Mouse (Mus musculus) yolk sac, embryonic 10.5 days (tissue): ENCODE results near the gene Tyw1.

Experiments used
- DNase-seq: peaks from one replicate; pipeline ENCODE4 v3.0.0-alpha.2; 2017; ENCODE audit warnings: low spot score

Tyw1 gene

DNA sequence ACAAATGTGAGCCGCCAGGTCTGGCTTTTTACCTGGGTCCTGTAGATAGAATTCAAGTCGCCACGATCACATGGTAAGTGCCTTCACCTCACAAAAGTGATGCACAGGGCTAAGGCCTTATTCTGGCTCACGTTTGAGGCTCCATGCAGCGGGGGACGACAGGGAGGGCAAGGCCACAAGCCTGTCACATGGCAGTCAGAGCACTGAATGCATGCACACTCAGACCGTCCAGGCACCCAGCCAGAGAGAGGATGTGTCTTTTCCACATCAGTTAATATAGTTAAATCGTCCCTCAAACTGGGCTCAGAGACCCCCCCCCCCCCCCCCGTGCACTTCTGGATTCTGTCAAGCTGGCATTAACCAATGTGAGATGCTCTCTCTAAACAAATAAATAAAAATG, 60.9 kb downstream of the Tyw1 start:
- DNase-seq = no peak

DNA sequence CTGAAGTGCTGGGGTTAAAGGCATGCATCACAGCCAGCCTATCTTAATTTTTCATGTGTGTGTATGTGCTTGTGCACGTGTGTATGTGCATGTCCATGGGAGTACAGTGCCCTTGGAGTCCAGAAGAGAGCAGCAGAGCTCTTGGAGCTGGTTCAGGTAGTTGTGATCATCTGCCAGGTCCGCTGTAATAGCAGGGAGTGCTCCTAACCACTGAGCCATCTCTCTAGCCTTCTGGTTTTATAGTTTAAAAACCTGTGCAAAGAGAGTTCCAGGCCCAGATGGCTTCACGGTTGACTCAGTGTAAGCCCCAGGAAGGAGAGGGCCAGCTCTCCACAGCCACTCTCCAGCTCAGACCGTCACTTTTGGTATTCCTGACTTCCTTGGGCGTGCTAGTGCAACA, 64.4 kb downstream of the Tyw1 start:
- DNase-seq = no peak

DNA sequence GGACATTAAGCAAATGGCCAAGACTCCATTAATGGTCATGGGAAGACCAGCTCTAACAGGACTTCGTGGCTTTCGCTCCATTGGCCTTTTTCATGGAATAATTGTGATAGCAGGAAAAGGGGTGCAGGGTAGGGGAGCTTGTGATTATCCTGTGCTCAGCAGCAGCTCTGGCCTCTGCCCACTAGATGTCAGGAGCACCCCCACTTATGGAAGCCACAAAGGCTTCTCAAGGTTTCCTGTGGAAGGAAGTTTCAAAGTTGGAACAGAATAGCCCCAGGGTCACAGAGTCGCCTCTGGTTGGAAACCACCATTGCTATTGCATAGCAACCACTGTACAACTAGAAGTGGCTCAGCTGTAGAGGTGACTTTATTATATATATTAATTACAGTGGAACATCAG, 65.1 kb downstream of the Tyw1 start:
- DNase-seq = no peak

DNA sequence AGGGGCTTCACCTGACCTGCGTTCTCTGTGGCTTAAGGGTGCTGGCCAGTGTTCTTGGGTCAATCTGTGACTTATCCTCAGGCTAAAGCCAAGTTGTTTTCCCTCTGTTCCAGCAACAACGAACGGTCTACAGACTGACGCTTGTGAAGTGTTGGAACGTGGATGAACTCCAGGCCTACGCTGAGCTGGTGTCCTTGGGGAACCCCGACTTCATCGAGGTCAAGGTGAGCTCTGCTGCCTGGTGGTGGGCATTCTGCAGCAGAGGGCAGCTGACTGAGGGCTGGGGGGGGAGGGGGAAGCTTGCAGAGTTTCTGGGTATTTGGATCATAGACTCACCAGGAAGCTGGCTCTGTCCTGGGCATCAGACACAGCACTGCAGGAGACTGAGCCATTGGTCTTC, 70.1 kb downstream of the Tyw1 start:
- DNase-seq = no peak

DNA sequence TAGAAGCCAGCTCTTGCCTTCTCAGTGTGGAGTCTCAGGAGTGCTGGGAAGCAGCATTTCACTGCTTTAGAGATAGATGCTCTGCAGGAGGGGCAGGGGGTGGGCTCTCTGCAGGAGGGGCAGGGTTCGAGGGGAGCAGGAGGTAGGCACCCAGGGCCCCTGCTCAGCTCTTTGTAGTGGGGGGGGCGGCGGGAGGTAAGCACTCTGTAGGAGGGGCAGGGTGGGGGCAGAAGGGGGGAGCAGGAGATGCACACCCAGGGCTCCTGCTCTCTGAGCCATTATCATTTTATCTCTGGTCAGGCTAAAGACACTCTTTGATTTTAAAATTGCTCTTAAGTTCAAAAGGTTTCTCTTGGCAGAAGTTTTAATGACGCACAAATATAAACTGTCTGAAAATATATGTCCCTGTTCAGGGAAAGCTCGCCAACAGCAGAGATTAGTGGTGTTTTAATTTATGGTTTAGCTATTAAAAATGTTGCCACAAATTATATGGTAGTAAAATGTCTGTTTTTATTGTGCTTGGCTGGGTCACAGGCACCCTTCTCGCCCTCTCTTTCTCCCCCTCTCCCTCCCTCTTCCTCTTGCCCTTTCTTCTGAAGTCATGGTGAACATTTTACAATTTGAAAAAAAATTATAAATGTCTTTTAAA, 72.3 kb downstream of the Tyw1 start:
- DNase-seq = no peak

DNA sequence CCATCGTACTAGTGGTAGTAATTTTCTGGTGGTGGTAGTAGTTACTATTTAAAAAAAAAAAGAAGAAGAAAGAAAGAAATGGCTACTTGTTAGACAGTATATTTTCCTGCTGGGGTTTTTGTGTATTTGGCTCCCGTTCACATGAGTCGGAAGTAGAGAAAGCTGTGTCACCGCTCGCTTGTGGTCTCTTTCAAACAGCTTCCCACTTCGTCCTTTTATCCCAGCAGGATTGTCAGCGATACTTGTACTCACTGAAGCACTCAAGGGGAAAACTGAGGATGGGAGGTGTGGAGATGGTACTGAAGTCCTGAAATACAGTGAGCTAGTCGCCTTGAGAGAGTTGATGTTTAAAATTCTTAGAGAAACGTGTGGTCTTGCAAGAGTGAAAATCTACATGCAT, 72.9 kb downstream of the Tyw1 start:
- DNase-seq = no peak

DNA sequence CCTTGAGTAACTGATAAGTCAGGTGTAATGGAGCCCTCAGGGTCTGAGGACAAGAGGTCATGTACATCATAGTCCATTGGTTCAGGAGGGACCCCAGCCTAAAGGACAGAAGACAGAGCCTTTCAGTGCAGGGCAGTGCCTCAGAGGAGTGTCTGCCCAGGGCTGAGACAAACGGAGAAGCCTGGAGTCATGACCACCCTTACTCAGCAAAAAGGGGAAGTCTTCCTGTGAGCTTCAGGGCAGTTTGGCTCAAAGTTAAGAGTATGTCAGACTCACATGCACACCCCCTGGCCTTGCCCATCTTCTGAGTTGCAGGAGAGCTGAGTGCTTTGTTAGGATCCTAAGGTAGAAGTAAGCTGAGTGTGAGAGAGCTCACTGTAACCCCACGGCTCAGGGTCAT, 74.5 kb downstream of the Tyw1 start:
- DNase-seq = no peak

DNA sequence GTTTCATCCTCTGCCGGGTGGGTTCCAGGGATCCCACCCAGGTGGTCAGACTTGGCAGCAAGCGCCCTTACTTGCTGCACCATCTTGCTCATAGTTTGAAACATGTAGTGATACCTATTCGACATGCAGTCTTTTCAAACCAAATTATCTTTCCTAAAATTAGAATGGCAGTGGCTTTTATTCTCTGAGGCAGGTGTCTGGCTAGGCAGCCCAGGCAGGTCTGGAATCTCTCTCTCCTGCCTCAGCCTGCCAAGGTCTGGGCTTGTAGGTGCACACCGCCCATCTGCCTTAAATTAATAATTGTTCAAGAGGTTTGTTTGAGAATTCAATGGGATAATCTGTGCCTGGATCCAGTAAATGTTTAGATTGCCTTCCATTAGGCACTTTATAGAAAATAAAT, 75.4 kb downstream of the Tyw1 start:
- no peak for DNase-seq

DNA sequence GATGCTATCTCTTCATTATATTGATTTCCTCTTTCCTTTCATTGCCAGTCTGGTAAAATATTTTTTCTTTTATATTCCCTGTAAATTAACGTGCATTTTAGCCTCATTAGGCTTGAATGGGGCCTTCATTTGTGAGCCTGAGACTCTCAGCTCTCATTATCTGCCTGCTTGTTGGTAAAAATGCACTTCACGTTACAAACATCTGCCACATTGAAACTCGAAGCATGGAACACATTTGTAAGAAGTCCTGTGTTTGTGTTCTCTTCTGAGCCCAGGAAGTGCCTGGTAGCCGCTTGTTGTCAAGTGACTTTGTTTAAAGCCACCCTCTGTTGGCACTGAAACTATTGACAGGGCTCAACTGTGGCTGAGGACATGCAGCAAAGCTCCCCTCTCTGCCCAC, 75.8 kb downstream of the Tyw1 start:
- DNase-seq = no peak

DNA sequence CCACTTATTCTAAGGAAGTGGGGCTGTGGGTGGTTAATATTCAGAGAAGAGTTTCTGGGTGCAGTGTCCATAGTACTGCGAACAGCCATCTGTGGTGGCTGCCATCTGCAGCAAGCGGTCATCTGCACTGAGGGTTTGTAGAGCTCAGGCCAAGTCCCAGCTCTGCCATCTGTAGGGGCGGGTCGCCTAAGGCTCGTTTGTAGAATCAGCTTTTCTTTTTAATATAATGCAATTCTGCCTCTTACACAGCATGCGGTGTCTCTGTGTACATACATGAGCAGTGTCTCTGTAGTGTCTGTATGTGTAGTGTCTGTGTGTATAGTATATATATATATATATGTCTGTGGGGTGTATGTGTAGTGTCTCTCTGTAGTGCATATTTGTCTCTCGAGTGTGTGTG, 78.1 kb downstream of the Tyw1 start:
- no peak for DNase-seq

DNA sequence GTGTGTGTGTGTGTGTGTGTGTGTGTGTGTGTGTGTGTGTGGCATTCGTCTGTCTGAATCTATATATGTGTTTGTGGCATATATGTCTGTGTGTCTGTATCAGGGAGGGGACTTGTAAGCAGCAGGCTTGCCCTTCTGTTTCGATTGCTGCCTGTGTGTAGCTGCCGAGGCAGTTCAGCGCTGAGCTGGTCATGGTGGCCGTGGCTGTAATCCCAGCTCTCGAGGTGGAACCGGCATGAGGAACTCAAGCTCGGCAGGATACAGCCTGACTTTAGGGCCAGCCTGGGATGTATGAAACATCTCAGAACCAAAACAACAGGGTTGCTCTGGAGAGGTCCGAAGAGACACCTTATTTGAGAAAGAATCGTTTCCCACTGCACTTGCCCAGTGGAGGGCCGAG, 78.6 kb downstream of the Tyw1 start:
- DNase-seq = no peak

DNA sequence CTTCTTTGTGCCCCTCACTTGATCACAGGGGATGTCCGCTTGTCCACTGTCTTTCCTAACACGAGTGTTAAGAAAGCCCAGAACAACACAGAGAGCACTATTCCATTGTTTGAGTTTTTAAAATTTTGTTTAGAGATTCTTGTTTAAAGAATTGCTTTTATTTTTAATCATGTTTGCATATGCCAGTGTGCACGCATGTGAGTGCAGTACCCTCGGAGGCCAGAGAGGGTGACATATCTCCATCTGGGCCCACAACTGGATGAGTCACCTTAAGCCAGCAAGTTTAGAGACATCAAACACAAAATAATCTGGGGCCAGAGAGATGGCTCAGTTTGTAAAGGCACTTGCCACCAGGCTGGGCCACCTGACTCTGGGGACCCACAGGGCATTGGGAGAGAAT, 80.0 kb downstream of the Tyw1 start:
- DNase-seq = no peak

DNA sequence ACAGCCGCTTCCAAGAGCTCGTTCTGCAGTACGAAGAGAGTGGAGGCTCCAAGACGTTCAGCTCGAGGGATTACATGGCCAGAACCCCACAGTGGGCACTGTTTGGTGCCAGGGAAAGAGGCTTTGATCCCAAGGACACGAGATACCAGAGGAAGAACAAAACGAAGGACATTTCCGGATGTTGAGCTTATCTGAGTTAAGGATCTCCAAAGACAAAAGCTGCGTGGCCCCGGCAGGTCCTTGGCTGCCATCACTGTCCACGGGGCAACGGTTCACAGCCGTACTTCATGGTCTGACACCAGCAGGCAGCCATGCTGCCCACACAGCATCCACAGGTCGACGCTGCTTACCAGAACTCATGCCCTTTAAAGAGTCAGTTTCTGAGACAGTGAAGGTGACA, 85.2 kb downstream of the Tyw1 start:
- DNase-seq = no peak

DNA sequence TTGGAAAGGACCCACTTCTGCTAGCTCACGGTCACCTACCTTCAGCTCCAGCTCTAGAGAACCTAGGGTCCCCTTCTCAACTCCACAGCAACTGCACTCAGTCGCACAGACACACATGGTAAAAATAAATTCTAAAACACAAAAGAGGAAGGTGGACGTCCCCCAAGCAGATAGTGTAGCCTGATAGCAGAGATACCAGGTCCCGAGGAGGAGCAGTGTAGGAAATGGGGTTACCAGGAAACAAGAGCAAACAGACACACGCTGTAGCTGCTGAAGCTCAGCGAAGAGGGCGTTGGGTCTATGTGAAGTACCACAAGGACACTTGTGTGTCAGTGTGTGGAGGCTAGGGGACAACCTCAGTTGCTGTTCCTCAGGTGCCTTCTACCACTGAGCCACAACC, 89.6 kb downstream of the Tyw1 start:
- DNase-seq = no peak

DNA sequence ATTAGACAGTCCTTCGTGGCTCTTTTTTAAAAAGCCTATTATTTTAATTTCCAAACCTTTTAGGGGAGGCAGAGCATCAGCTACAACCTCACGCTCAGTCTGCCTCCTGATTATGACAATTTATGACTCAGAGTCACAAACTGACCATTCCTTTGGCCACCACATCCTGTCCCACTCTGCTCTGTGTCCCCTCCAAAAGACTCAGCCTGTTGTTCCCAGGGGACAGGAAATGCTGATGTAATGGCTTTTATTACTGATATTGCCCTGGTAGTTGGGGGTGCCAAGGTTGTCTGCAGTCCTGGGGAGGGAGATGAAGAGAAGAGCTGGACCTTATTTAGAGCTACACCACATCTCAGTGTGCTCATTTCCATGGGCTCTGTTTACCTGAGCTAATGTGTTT, 90.5 kb downstream of the Tyw1 start:
- DNase-seq = no peak

DNA sequence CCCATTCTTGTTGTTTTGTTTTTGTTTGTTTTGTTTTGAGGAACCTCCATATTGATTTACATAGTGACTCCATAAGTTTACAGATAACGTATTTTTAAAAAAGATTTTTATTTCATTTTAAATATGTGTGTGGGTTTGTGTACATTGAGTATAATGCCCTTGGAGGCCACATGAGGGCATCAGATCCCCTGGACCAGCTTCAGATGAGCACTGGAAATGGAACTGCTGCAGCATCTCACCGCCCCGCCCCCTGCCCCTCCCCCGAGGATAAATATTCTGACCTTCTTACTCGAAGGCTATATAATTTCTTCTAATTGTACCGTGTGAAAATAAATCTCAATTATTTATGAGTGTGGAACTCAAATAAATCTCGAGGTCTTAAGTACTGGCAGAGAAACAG, 99.8 kb downstream of the Tyw1 start:
- no peak for DNase-seq

DNA sequence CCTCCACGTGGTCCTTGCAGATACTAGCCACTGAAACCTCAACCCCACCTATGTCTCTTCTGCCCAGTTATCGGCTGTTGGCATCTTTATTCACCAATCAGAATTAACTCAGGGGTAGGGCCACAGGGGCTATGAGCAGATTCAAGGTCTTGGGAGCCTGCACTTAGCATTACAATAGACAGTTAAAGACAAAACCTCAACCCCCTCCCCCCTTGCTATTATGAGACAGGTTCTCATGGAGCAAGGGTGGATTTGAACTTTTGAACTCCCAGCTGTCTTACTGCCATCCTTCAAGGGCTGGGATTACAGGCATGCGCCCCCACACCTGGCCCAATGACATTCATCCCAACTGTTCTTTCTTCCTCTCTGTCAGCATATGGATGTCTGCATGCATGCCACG, 107.7 kb downstream of the Tyw1 start:
- no peak for DNase-seq

DNA sequence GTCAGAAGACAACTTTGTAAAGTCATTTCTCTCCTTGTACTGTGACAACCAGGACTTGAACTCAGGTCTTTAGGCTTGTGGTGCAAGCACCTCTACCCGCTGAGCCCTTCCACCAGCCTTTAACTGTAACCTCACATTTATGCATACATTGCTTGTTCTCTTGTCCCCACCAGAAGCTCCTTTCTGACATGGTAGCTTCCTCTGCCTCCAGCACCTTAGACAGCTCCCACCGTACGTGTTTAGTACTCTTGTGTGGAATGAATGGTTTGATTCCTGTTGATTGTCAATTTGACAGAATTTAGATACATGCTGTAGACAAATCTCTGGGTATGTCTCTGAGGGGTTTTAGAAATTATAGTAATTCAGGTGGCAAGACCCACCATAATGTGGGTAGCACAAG, 108.4 kb downstream of the Tyw1 start:
- peak; percentile 28 for DNase-seq

DNA sequence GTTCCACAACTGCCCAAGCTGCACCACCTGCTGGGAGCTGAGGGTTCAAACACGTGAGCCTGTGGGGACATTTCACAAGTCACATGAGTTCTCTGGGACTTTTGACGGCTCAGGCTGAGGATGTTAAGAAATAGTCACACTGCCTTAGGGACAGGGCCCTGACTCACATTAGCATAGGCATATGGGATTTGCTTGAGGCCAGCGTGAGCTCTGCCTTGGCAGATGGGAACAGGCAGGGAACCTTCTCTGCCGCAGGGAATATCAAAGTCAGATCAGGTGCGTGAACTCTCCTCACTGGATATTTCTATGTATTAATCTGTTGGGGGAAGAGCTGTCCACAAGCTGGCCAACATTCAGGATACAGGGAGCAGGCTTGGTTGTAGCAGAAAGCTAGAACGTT, 112.8 kb downstream of the Tyw1 start:
- DNase-seq = no peak

DNA sequence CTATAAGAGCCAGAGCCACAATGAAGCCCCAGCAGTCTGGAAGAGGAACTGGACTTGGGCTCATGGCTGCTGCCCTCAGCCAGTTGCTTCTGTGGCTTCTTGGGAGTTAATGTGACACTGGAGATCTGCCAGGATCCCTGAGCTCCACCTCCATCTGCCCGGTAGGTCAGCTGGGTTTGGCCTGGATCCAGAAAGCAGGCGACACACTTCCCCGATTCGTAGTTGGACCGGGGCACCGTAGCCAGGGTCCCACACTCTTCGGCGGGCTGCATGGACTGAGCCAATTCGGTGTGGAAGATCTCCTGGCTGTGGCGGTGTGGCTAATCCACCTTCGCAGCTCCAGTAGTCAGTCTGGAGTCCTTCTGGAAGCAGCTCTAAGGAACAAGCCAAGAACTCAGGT, 113.8 kb downstream of the Tyw1 start, which contains the start of gene Caln1:
Caln1 (plus strand) TSS at position 219 of the 400 bp plus-strand sequence.
- no peak for DNase-seq

DNA sequence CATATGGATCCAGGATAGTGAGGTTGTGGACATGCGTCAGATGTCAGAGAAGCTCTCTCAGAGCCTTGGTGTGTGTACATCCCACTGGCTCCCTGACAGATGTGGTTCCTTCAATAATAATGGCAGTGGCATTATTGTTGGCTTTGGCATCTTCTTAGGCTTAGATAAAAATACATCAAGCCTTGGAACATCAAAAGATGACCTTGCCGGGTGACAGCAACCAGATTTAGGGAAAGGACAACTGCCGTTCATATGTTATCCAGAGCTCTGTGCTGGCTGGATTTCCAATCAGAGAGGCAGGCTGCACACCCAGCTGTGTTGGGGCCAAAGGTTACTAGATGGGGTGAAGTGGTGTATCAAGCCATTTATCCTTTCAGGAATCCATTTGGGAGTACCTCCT, 120.0 kb downstream of the Tyw1 start:
- DNase-seq = no peak

DNA sequence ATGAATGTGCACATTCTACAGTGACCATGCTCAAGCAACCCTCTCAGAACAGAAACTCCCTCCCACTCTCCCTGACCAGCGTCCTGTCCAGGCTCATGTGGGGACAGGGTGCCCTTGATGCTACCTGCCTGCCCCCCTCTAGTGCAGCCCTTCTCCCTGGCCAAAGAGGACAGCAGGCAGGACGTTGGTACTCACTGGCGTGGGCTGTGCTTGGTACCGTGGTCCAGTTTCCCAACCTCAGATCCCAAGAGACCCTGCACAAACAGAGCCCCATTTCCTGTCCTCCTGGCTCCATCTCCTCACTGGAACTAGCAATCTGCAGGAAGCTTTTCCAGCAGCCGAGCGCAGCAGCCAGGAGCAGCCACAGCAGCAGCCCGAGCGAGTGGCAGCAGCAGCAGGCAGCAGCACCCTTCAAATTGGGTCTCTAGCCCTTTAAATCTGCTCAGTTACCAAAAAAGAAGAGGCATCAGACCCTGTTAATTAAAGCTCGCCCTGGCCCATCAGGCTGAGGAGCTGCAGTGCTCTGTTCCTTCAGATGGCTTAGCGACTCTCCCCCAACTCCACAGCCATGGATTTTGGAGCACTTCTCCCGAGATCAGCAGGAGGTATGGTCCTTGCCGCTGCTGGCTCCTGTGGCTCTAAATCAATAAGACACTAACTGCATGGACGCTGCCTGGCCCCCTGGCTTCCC, 128.9 kb downstream of the Tyw1 start, which contains the start of gene A330070K13Rik:
A330070K13Rik (minus strand) TSS at position 410 of the 691 bp plus-strand sequence.
- DNase-seq = no peak

DNA sequence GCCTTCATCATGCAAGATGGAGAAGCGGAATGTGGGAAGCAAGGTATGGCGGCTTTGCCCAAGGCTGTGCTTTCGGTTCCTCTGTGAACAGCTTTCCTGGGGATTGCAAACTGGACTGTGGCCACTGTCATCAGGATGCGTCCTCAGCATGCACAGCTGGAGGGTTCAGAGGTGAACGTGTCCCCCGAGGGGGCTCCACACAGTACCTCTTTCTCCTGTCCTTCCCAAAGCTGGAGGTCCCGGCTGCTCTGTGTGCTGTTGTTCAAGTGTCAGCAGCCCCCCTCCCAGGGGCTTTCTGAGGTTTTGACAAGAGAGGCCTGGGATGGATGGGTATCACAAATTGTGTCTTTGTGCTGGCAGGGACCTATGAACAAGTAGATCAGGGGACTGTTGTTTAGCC, 131.0 kb downstream of the Tyw1 start:
- no peak for DNase-seq
